Mouse (Mus musculus): Measurements from ENCODE around the gene Ccdc85b.

Ccdc85b gene

GRCm38 (mm10) chr19:5455568-5455967 is 2.1 kb downstream of the Ccdc85b start:
- DNase-seq (ENCODE audit: low spot score): no peak

GRCm38 (mm10) chr19:5455037-5455436 is 2.7 kb downstream of the Ccdc85b start:
- no peak for DNase-seq (ENCODE audit: low spot score)

- DNase-seq (ENCODE audit: low spot score): no peak
These were observed 5.9 kb downstream of the Ccdc85b start for GRCm38 (mm10) chr19:5451766-5452165.

GRCm38 (mm10) chr19:5449673-5450072 is 8.0 kb downstream of the Ccdc85b start:
- no peak for DNase-seq (ENCODE audit: low spot score)

- no peak for DNase-seq (ENCODE audit: low spot score)
These were observed 9.1 kb downstream of the Ccdc85b start for GRCm38 (mm10) chr19:5448354-5449150.

GRCm38 (mm10) chr19:5447515-5448353 is 10.0 kb downstream of the Ccdc85b start, which contains the start of gene Fosl1:
TSS of gene Fosl1 (plus strand) at chr19:5447547.
- peak; percentile 76 for DNase-seq (ENCODE audit: low spot score)

- DNase-seq (ENCODE audit: low spot score): no peak
These were observed 11.9 kb downstream of the Ccdc85b start for GRCm38 (mm10) chr19:5445747-5446146.

- DNase-seq (ENCODE audit: low spot score): no peak
These were observed 12.7 kb downstream of the Ccdc85b start for GRCm38 (mm10) chr19:5444954-5445353.

GRCm38 (mm10) chr19:5444371-5444908 is 13.3 kb downstream of the Ccdc85b start:
- no peak for DNase-seq (ENCODE audit: low spot score)

- no peak for DNase-seq (ENCODE audit: low spot score)
These were observed 23.7 kb downstream of the Ccdc85b start for GRCm38 (mm10) chr19:5433951-5434350.

GRCm38 (mm10) chr19:5432992-5433852 is 24.5 kb downstream of the Ccdc85b start:
- peak; percentile 53 for DNase-seq (ENCODE audit: low spot score)

- no peak for DNase-seq (ENCODE audit: low spot score)
These were observed 25.7 kb downstream of the Ccdc85b start for GRCm38 (mm10) chr19:5431911-5432464.

- DNase-seq (ENCODE audit: low spot score): no peak
These were observed 27.3 kb downstream of the Ccdc85b start for GRCm38 (mm10) chr19:5430408-5430807.

- DNase-seq (ENCODE audit: low spot score): peak; percentile 49
These were observed 27.9 kb downstream of the Ccdc85b start for GRCm38 (mm10) chr19:5429806-5430205.

- no peak for DNase-seq (ENCODE audit: low spot score)
These were observed 28.5 kb downstream of the Ccdc85b start for GRCm38 (mm10) chr19:5429219-5429618.

- DNase-seq (ENCODE audit: low spot score): no peak
These were observed 29.6 kb downstream of the Ccdc85b start for GRCm38 (mm10) chr19:5428083-5428482.

- no peak for DNase-seq (ENCODE audit: low spot score)
These were observed 30.9 kb downstream of the Ccdc85b start for GRCm38 (mm10) chr19:5426640-5427290.

GRCm38 (mm10) chr19:5425906-5426565 is 31.7 kb downstream of the Ccdc85b start:
- no peak for DNase-seq (ENCODE audit: low spot score)

GRCm38 (mm10) chr19:5424782-5425741 is 32.6 kb downstream of the Ccdc85b start, which contains the start of the genes Drap1 and AI837181:
TSS of gene Drap1 (minus strand) at chr19:5424979.
TSS of gene AI837181 (plus strand) at chr19:5425144.
- DNase-seq (ENCODE audit: low spot score): peak; percentile 96

Measured in testis, postnatal 14 days (tissue).